Mouse (Mus musculus) ES-E14 (cell line): ENCODE data around the gene Olfr458. TPM values are rescaled to one million over a fixed set of nuclear protein-coding genes. Genes with fewer than 3 reads are reported as not detected.

Experiments used
- DNase-seq: peaks from one replicate; pipeline ENCODE4 v3.0.0-alpha.2; 2013; ENCODE audit warnings: low read depth, low spot score
- H3K27ac ChIP-seq: 2 replicates; pipeline ENCODE4 v1.5.1; 2012; ENCODE audit warnings: low read depth, mild to moderate bottlenecking, low read length, moderate library complexity, mixed read lengths; ENCODE audit not compliant: poor library complexity, insufficient read depth, severe bottlenecking
- H3K36me3 ChIP-seq: 2 replicates; pipeline ENCODE4 v1.6.1; 2012; ENCODE audit warnings: mild to moderate bottlenecking, low read length, moderate library complexity, mixed read lengths; ENCODE audit not compliant: control insufficient read depth, poor library complexity, insufficient read depth, severe bottlenecking
- H3K4me1 ChIP-seq, 2 experiments: fragments of 150-350 bp in 1 of 2; sonication (generic) in 1 of 2; 2 replicates each; pipeline ENCODE4 v1.6.1; 2012; ENCODE audit warnings: low read length in 2 of 2, mild to moderate bottlenecking in 1 of 2, mixed read lengths in 1 of 2; ENCODE audit not compliant: control insufficient read depth in 2 of 2, insufficient read depth in 2 of 2, poor library complexity in 1 of 2
- H3K4me3 ChIP-seq, 2 experiments: fragments of 150-350 bp in 1 of 2; sonication (generic) in 1 of 2; 2 replicates each; pipeline ENCODE4 v1.5.1; 2012; ENCODE audit warnings: low read length in 2 of 2, low read depth in 1 of 2, mild to moderate bottlenecking in 1 of 2, mixed read lengths in 1 of 2; ENCODE audit not compliant: insufficient read depth in 1 of 2, poor library complexity in 1 of 2, severe bottlenecking in 1 of 2
- H3K9ac ChIP-seq: 2 replicates; pipeline ENCODE4 v1.6.1; 2012; ENCODE audit warnings: low read depth, mild to moderate bottlenecking, low read length, mixed read lengths; ENCODE audit not compliant: poor library complexity, insufficient read depth, severe bottlenecking
- H3K9me3 ChIP-seq: fragments of 150-350 bp; sonication (generic); 2 replicates; pipeline ENCODE4 v1.6.1; 2012; ENCODE audit warnings: low read depth, mild to moderate bottlenecking, low read length; ENCODE audit not compliant: control insufficient read depth, insufficient read depth
- CHD2 ChIP-seq: IDR thresholded peaks from 2 replicates; pipeline ENCODE4 v1.6.1; 2014; ENCODE audit warnings: mild to moderate bottlenecking, low read depth, low read length, inconsistent platforms
- HCFC1 ChIP-seq: IDR thresholded peaks from 2 replicates; pipeline ENCODE4 v1.6.1; 2012; ENCODE audit warnings: low read length, inconsistent platforms, borderline replicate concordance; ENCODE audit not compliant: insufficient read depth
- MAFK ChIP-seq: IDR thresholded peaks from 2 replicates; pipeline ENCODE4 v1.6.1; 2014; ENCODE audit warnings: mild to moderate bottlenecking, low read depth, low read length, inconsistent platforms; ENCODE audit not compliant: insufficient read depth
- ZC3H11A ChIP-seq: IDR thresholded peaks from 2 replicates; pipeline ENCODE4 v1.6.1; 2012; ENCODE audit warnings: low read depth, mild to moderate bottlenecking, inconsistent platforms, low read length, borderline replicate concordance
- ZNF384 ChIP-seq: IDR thresholded peaks from 2 replicates; pipeline ENCODE4 v1.6.1; 2012; ENCODE audit warnings: low read depth, low read length, inconsistent platforms
- in situ Hi-C, 2 experiments: fragments of 600-800 bp; cut with MboI; formaldehyde crosslinking; loops; one replicate each; pipeline ENCODE4 v1.15.1; 2025; ENCODE audit warnings: low sequenced_read_pairs in 2 of 2, inconsistent platforms in 1 of 2; ENCODE audit not compliant: unreplicated experiment in 2 of 2
- total RNA-seq: library from RNA; depleted of rRNA; stranded (reverse); fragments of 300-350 nt; gene quantifications from 2 replicates; pipeline ENCODE4 v1.2.3, GENCODE M21; 2012; rRNA removed

The Olfr458 gene
- not detected in 2 replicates for total RNA-seq

DNA sequence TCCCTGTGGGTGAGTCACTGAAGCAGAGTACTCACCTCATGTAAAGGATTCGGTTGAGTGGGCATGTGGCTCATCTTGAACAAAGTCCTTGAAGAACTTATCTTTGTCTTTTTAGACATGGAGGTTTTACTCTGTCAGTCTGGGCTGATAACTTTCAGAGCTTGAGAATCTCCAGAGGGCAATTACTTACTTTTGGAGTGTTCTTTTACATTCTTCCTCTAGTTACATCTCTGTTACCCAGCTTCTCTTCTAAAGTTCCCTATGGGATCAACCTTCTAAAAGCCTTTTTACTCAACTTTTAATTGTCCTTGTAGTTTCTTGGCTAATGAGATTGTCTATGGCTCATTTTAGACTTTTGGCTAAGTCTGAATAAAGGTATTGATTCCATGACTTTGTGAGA is at the start of gene Olfr458:
TSS of gene Olfr458 (minus strand) at position 101 of the 400 bp plus-strand sequence.
- no peak for DNase-seq
- Histone ChIP-seq H3K4me3 (no peak within 1 kb of the TSS), H3K9ac (no peak within 1 kb of the TSS), H3K4me1 (no peaks in the 10 kb centered on the region), H3K27ac (no peak within 1 kb of the TSS), H3K36me3 (no peaks in the 10 kb centered on the region), H3K9me3 (no peaks in the 10 kb centered on the region)
- in situ Hi-C loops, result no loop called here
- no peak for TF ChIP-seq CHD2
- no peak for TF ChIP-seq ZNF384
- TF ChIP-seq HCFC1, result no peak
- TF ChIP-seq MAFK, result no peak
- no peak for TF ChIP-seq ZC3H11A

DNA sequence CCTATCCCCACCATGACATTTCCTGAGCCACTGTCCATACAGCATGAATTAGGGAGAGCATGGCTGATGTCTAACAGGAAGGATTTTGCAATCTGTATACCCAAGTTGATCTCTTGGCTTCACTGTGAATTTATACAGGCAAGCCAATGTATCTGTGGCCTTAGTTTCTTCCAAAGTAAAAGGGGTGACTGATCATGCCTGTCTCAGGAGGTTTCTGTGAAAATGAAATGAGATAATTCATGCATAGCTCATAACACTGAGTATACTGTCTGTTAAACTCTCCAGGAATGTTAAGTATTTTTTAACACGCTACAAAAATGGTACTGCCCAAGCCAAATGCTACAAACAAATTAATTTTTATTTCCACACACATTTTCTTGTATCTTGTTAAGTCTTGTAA is 48.5 kb upstream of the Olfr458 start:
- Histone ChIP-seq H3K9me3 (no peaks in the 10 kb centered on the region), H3K9ac (no peak overlapping the region), H3K27ac (no peak overlapping the region), H3K4me1 (no peaks in the 10 kb centered on the region), H3K4me3 (no peak overlapping the region), H3K36me3 (no peaks in the 10 kb centered on the region)
- in situ Hi-C loops, result no loop called here
- TF ChIP-seq ZC3H11A (no peak), CHD2 (no peak), MAFK (no peak), HCFC1 (no peak), ZNF384 (no peak)
- no peak for DNase-seq

GRCm38 (mm10) chr6:42509311-42509710 is 44.3 kb upstream of the Olfr458 start:
- in situ Hi-C loops, result no loop called here
- Histone ChIP-seq H3K36me3 (no peaks in the 10 kb centered on the region), H3K4me1 (no peaks in the 10 kb centered on the region), H3K9ac (no peak overlapping the region), H3K27ac (no peak overlapping the region), H3K4me3 (no peak overlapping the region), H3K9me3 (no peaks in the 10 kb centered on the region)
- DNase-seq, result no peak
- TF ChIP-seq ZC3H11A (no peak), HCFC1 (no peak), MAFK (no peak), CHD2 (no peak), ZNF384 (no peak)

GRCm38 (mm10) chr6:42503478-42503877 is 38.5 kb upstream of the Olfr458 start:
- DNase-seq, result no peak
- Histone ChIP-seq H3K4me1 (no peaks in the 10 kb centered on the region), H3K36me3 (no peaks in the 10 kb centered on the region), H3K9me3 (no peaks in the 10 kb centered on the region), H3K9ac (no peak overlapping the region), H3K27ac (no peak overlapping the region), H3K4me3 (no peak overlapping the region)
- TF ChIP-seq ZC3H11A (no peak), CHD2 (no peak), HCFC1 (no peak), ZNF384 (no peak), MAFK (no peak)
- in situ Hi-C loops, result no loop called here

DNA sequence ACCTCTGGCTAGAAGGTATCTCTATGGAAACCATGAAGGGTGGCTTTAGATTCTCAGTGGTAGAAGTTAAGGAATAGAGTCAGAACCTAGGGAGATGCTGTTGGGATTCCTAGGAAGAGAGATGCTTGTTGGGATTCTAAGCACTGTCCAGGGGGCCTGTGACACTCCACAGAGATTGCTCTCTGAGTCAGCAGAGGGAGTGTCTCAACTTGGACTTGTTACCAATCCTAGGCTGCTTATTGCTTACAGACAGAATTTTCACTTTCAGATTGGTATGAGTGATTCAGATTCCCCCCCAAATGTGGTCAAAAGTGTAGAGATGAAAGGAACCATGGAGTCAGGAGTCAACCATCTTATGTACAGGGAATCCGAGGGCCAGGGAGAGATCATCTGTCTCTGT is 24.7 kb upstream of the Olfr458 start:
- TF ChIP-seq ZC3H11A (no peak), MAFK (no peak), ZNF384 (no peak), HCFC1 (no peak), CHD2 (no peak)
- Histone ChIP-seq H3K4me1 (no peaks in the 10 kb centered on the region), H3K9me3 (no peaks in the 10 kb centered on the region), H3K9ac (no peak overlapping the region), H3K36me3 (no peaks in the 10 kb centered on the region), H3K4me3 (no peak overlapping the region), H3K27ac (no peak overlapping the region)
- in situ Hi-C loops, result no loop called here
- DNase-seq, result no peak
